Comparison of ENCODE assay signal across 21 mouse cellular contexts in genomic region chr9:37213060-37213738, GRCm38 (mm10). TPM values are rescaled to one million over a fixed set of nuclear protein-coding genes. Genes with fewer than 3 reads are reported as not detected.
DNase-seq lines count a peak whose midpoint lies in the region; ATAC-seq and TF ChIP-seq lines count a peak whose summit lies in the region.
"Had no signal": no experiment of that assay in that cellular context is flagged by ENCODE, and none has a peak within 500 bp of the region (broad histone marks: within the 10 kb centered on the region; RNA-seq: fewer than 3 reads in every experiment).

No protein-coding gene starts in this region.

- peak overlapping the region; percentile 59; the same call in 1 of the 2 replicates for H3K27ac ChIP-seq in forebrain, postnatal 0 days (ENCODE audit: low read depth, low read length)
- H3K27ac ChIP-seq in forebrain, embryonic 15.5 days (replicated peaks) = no peak overlapping the region
- no peak overlapping the region for H3K27ac ChIP-seq in midbrain, embryonic 11.5 days (ENCODE audit: low read depth, low read length)
- H3K27ac ChIP-seq: embryonic facial prominence, embryonic 10.5 days; hindbrain, embryonic 13.5 days; kidney, embryonic 15.5 days; limb, embryonic 10.5 days; macrophage; midbrain, embryonic 10.5 days; neural tube, embryonic 15.5 days had no signal

- no peak overlapping the region for H3K9ac ChIP-seq in forebrain, postnatal 0 days
- H3K9ac ChIP-seq in forebrain, embryonic 15.5 days (replicated peaks) = no peak overlapping the region
- no peak overlapping the region for H3K9ac ChIP-seq in midbrain, embryonic 11.5 days (ENCODE audit: low read length)
- H3K9ac ChIP-seq: hindbrain, embryonic 13.5 days; kidney, embryonic 15.5 days; neural tube, embryonic 15.5 days had no signal

- H3K36me3 ChIP-seq in forebrain, postnatal 0 days (ENCODE audit: insufficient read depth) = no peaks in the 10 kb centered on the region
- H3K36me3 ChIP-seq in forebrain, embryonic 15.5 days = no peaks in the 10 kb centered on the region
- no peaks in the 10 kb centered on the region for H3K36me3 ChIP-seq in midbrain, embryonic 11.5 days (ENCODE audit: control insufficient read depth, insufficient read depth, low read length)
- H3K36me3 ChIP-seq: embryonic facial prominence, embryonic 10.5 days; hindbrain, embryonic 13.5 days; kidney, embryonic 15.5 days; limb, embryonic 10.5 days; neural tube, embryonic 15.5 days had no signal

- H3K27me3 ChIP-seq in forebrain, postnatal 0 days (ENCODE audit: insufficient read depth, low read length) = no peaks in the 10 kb centered on the region
- no peaks in the 10 kb centered on the region for H3K27me3 ChIP-seq in forebrain, embryonic 15.5 days
- no peaks in the 10 kb centered on the region for H3K27me3 ChIP-seq in midbrain, embryonic 11.5 days (ENCODE audit: control insufficient read depth, insufficient read depth, low read length)
- H3K27me3 ChIP-seq: hindbrain, embryonic 13.5 days; kidney, embryonic 15.5 days; neural tube, embryonic 15.5 days had no signal

- DNase-seq in forebrain, postnatal 0 days = peak; percentile 54
- DNase-seq in right cerebral cortex, adult 18-20 months = peak; percentile 63
- no peak for DNase-seq in right cerebral cortex, postnatal 4 days
- peak; percentile 48 to 55 for DNase-seq in left cerebral cortex, postnatal 36 days (ENCODE audit: low spot score in 2 of 2)
- no peak for DNase-seq in midbrain, embryonic 11.5 days (ENCODE audit: low spot score, missing footprints)
- no peak for DNase-seq in adrenal gland, adult 8-10 months
- DNase-seq: cerebellum, adult 11-12 months; cerebellum, postnatal 10 days; gastrocnemius, postnatal 36 days; kidney, adult 11 months; kidney, postnatal 4 days; thymus, postnatal 25 days had no signal

- ATAC-seq in forebrain, postnatal 0 days = peak; percentile 40; the same call in 1 of the 2 replicates
- ATAC-seq in forebrain, embryonic 15.5 days (replicated peaks) = no peak
- no peak for ATAC-seq in midbrain, embryonic 11.5 days (ENCODE audit: low FRiP score)
- ATAC-seq: lung, postnatal 0 days had no signal

- 60% methylated on average over 13 of the region's 13 CpGs for WGBS in forebrain, postnatal 0 days
- WGBS in forebrain, embryonic 15.5 days = 71% methylated on average over 13 of the region's 13 CpGs
- 91% methylated on average over 13 of the region's 13 CpGs for WGBS in midbrain, embryonic 11.5 days

- no peak for TF ChIP-seq CTCF in forebrain, postnatal 0 days (IDR thresholded peaks at IDR 0.05; ENCODE audit: low read depth)

- no peak overlapping the region for H3K4me2 ChIP-seq in forebrain, postnatal 0 days (ENCODE audit: low read depth)
- no peak overlapping the region for H3K4me2 ChIP-seq in forebrain, embryonic 15.5 days (replicated peaks)
- H3K4me2 ChIP-seq in midbrain, embryonic 11.5 days = no peak overlapping the region
- H3K4me2 ChIP-seq: hindbrain, embryonic 13.5 days; kidney, embryonic 15.5 days; neural tube, embryonic 15.5 days had no signal

- H3K9me3 ChIP-seq in forebrain, postnatal 0 days (ENCODE audit: low read length) = no peaks in the 10 kb centered on the region
- no peaks in the 10 kb centered on the region for H3K9me3 ChIP-seq in forebrain, embryonic 15.5 days
- no peaks in the 10 kb centered on the region for H3K9me3 ChIP-seq in midbrain, embryonic 11.5 days (ENCODE audit: control insufficient read depth, low read length)
- H3K9me3 ChIP-seq: embryonic facial prominence, embryonic 10.5 days; hindbrain, embryonic 13.5 days; kidney, embryonic 15.5 days; limb, embryonic 10.5 days; neural tube, embryonic 15.5 days had no signal

- intact Hi-C loops in left cerebral cortex, postnatal 36 days (cut with DNase I) = no loop called here

- H3K4me1 ChIP-seq in forebrain, postnatal 0 days (ENCODE audit: insufficient read depth) = peaks cover 4% of the 10 kb centered on the region; the same call in 1 of the 2 replicates
- H3K4me1 ChIP-seq in forebrain, embryonic 15.5 days = peaks cover 9% of the 10 kb centered on the region
- peaks cover 8% of the 10 kb centered on the region for H3K4me1 ChIP-seq in midbrain, embryonic 11.5 days (ENCODE audit: control insufficient read depth, insufficient read depth, low read length)
- H3K4me1 ChIP-seq: limb, embryonic 10.5 days had no signal

- no peak overlapping the region for H3K4me3 ChIP-seq in forebrain, postnatal 0 days (ENCODE audit: low read depth, low read length)
- no peak overlapping the region for H3K4me3 ChIP-seq in forebrain, embryonic 15.5 days
- H3K4me3 ChIP-seq in midbrain, embryonic 11.5 days (ENCODE audit: low read depth, low read length) = no peak overlapping the region
- H3K4me3 ChIP-seq: embryonic facial prominence, embryonic 10.5 days; hindbrain, embryonic 13.5 days; kidney, embryonic 15.5 days; limb, embryonic 10.5 days; midbrain, embryonic 10.5 days; neural tube, embryonic 15.5 days had no signal

RNA-seq across cellular contexts. Expression of gene Tmem218, which starts 5.2 kb away (rescaled TPM):
- total RNA-seq in forebrain, postnatal 0 days (2014; rRNA removed) = 4.8 and 8.4 TPM in 2 replicates
- 10.3 and 12.8 TPM in 2 replicates for polyA plus RNA-seq in forebrain, postnatal 0 days (2015; fragmentation: Nextera tagmentation; extraction: Ambion mirVana)
- polyA plus RNA-seq in forebrain, embryonic 15.5 days (2015; fragmentation: Nextera tagmentation; extraction: Ambion mirVana) = 10.4 and 11.1 TPM in 2 replicates
- 10 to 100 TPM in 1 of 2 experiments, 1 to 10 TPM in 1; 9.9 to 11.6 TPM for total RNA-seq in left cerebral cortex, postnatal 36 days (2021)
- polyA plus RNA-seq in midbrain, embryonic 11.5 days (2014; fragmentation: Nextera tagmentation; extraction: Ambion mirVana) = 17.3 and 19.2 TPM in 2 replicates
- total RNA-seq in adrenal gland, adult 8-10 months (2022) = 1 to 10 TPM; 5.3 to 9.6 (median 7.4) TPM

RNA-seq across cellular contexts. Expression of gene Slc37a2, which starts 42.3 kb away (rescaled TPM):
- 1.9 and 2.7 TPM in 2 replicates for total RNA-seq in forebrain, postnatal 0 days (2014; rRNA removed)
- polyA plus RNA-seq in forebrain, postnatal 0 days (2015; fragmentation: Nextera tagmentation; extraction: Ambion mirVana) = 1.2 and 1.6 TPM in 2 replicates
- 0.97 TPM in 2 replicates for polyA plus RNA-seq in forebrain, embryonic 15.5 days (2015; fragmentation: Nextera tagmentation; extraction: Ambion mirVana)
- total RNA-seq in left cerebral cortex, postnatal 36 days (2021) = 1 to 10 TPM; 1.6 to 1.8 TPM
- polyA plus RNA-seq in midbrain, embryonic 11.5 days (2014; fragmentation: Nextera tagmentation; extraction: Ambion mirVana) = 1.3 and 1.9 TPM in 2 replicates
- 10 to 100 TPM; 49.8 to 52.3 (median 50.9) TPM for total RNA-seq in adrenal gland, adult 8-10 months (2022)

Comparison
In these comparisons a context has a peak if more than half of its experiments do, and no peak if none do; other contexts are left out.
1. DNase-seq: peak in forebrain, postnatal 0 days (single experiment), right cerebral cortex, adult 18-20 months (single experiment) and left cerebral cortex, postnatal 36 days (2 of 2); none in right cerebral cortex, postnatal 4 days (single experiment), midbrain, embryonic 11.5 days (single experiment) and adrenal gland, adult 8-10 months (single experiment).
2. RNA of gene Slc37a2, which starts 42.3 kb away (total RNA-seq): 49.8 to 52.3 TPM in adrenal gland, adult 8-10 months; 1.9 to 2.7 TPM in forebrain, postnatal 0 days and 1.6 to 1.8 TPM in left cerebral cortex, postnatal 36 days; every median in the first group is over 10 times any median in the second.